Mouse (Mus musculus) heart, postnatal 36 days (tissue): Measurements from ENCODE around the gene Brpf3. TPM values are rescaled to one million over a fixed set of nuclear protein-coding genes. Genes with fewer than 3 reads are reported as not detected.
A peak's percentile ranks its signal among the peaks of the same experiment; 100 is the strongest.

Experiments used
- DNase-seq, 2 experiments: peaks; one replicate each; pipeline ENCODE4 v3.0.0; 2021 to 2022
- intact Hi-C: fragments of 180-260 bp; cut with DNase I; formaldehyde crosslinking; loops from one replicate; pipeline ENCODE4 v1.15.1; 2025
- total RNA-seq, 2 experiments: library from RNA; stranded (reverse); gene quantifications; 2 replicates each; pipeline ENCODE4 v1.2.3; 2021

Gene Brpf3
- total RNA-seq, 2 experiments from 2014 or later, result 15.9 to 17.3 TPM

DNA sequence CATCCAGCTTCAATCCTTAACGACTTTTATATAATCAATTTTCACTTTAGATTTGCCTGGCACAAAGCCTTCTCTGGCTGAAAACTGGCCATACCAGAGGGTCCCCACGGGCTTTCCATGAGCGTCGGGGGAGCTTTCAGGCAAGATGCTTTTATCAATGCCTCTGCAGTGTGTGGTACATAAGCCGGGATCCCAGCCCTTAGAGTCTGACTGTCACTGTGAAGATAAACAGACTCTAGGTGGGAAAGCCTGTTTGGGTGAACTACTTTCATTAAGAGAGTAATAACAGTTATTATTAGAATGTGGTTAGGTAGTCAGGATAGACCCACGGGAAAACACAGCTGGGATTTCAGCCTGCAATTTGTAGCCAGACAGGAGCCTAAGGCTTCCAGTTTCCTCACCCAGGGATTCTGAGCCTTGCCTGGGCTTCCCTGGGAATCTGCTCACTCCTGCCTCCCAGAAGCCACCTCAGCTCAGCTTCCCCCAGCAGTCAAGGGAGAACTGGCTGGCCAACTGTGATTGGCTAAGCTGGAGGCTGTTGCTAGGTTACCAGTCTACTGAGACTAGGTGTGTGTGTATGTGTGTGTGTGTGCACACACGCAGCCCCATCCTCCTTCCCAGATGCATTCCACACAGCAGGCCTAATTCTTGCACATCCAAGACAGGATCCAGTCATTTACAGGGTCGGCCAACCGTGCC lies 68.7 kb downstream of the Brpf3 start:
- no peak for DNase-seq
- intact Hi-C loops, result no loop called here

DNA sequence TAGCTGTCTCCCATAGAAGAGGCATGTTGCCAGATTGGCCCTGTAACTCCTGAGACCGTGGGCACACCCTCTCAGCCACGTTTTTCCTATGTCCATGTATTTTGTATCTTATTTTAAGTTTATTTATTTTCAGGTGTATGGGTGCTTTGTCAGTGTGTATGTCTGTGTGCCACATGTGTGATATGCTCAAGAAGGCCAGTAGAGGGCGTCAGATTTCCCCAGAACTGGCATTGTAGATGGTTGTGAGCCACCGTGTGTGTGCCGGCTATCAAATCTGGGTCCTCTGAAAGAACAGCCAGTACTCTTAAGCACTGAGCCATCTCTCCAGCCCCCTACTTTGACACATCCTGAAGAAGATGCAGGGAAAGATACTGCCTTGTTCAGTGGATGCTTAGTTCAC lies 69.5 kb downstream of the Brpf3 start:
- DNase-seq, result no peak
- intact Hi-C loops, result no loop called here

GRCm38 (mm10) chr17:28871831-28872230 lies 70.9 kb downstream of the Brpf3 start:
- no peak for DNase-seq

GRCm38 (mm10) chr17:28872322-28872721 lies 71.4 kb downstream of the Brpf3 start:
- no peak for DNase-seq
- intact Hi-C loops, result no loop called here

More at GRCm38 (mm10) chr17:28871831-28872230, 70.9 kb downstream of the Brpf3 start:
- intact Hi-C loops, result no loop called here

DNA sequence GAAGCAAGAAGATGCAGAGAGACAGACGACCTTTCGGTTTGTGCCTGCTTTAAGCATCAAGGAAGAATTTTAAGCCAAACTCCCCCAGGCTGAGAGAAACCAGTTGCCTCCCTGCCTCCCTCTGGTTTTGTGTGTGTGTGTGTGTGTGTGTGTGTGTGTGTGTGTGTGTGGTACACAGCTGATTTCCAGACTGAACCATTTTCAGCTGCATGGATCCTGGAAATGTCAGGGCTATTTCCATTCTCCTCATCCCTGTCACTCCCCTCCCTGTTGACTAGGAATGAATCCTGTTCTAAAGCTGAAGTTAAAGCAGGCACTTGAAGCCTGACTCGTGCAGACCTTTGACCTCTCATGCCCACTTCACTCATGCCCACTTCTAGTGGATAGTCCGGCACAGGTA lies 73.3 kb downstream of the Brpf3 start:
- DNase-seq, result no peak
- intact Hi-C loops, result no loop called here

DNA sequence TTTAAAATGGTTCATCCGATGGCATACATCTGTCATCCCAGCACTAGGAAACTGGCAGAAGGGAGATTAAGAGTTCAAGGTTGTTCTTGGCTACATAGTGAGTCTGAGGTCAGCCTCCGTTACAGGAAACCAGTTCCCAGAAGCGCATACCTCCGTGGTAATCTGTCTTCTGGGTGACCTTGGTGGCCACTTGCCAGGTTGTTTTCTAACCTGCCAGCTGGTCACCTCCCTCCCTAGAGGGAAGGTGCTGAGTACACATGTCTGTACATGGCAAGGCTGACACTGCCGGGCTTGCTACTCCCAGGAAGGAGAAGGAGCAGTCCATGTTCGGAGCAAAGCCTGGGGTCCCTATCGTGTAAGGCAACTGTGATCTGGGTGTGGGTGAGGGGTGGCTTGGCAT lies 73.9 kb downstream of the Brpf3 start:
- peak; percentile 45 to 58 for DNase-seq
- intact Hi-C loops, result no loop called here

GRCm38 (mm10) chr17:28875316-28875715 lies 74.4 kb downstream of the Brpf3 start:
- intact Hi-C loops, result no loop called here
- peak; percentile 54 to 56 for DNase-seq

DNA sequence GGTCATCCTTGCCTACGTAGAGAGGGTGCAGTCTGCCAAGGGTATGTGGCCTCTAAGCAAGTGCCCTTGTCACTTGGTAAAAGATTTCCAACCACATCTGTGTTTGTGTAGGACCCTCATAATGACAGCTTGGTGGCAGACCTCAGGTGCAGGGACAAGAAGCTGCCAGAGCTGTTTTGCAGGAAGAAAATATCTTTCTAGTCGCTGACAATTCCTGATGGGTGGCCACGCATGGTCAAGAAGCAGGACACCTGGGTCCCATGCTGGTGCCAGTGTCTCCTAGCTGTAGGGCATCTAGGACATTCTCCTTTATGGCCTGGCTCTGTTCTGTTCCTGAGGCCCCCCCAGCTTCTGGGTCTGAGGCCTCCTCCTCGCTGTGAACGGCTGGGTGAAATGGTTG lies 75.4 kb downstream of the Brpf3 start:
- intact Hi-C loops, result no loop called here
- DNase-seq, result no peak

GRCm38 (mm10) chr17:28876821-28877220 lies 75.9 kb downstream of the Brpf3 start:
- intact Hi-C loops, result no loop called here
- DNase-seq, result peak in 1 of 2 experiments; percentile 15

DNA sequence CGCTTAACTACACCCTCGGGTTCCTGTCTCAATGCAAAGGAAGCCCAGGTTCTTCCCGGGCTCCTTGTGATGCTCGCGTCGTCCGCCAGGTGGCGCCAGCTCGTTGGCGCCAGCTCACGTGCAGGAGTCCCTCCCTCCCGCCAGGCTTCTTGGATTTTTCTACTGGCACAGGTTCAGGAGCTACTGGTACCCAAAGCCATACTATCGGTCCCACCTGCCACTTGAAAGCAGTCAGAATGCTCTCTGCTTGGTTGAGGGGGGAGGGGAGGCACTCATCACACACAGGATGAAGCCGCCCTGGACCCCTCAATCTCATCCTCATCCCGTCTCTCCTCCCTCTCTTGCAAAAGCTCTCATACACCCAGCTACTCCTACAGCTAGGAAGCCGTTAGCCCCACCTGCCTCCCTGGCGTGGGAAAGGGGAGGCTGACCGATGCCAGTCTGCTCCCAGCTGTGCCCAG lies 79.1 kb downstream of the Brpf3 start:
- intact Hi-C loops, result loop anchor here (1.0 kb wide), 1 partner anchor 45 kb away; no protein-coding TSS in a partner anchor
- DNase-seq, result peak; percentile 76 to 81

DNA sequence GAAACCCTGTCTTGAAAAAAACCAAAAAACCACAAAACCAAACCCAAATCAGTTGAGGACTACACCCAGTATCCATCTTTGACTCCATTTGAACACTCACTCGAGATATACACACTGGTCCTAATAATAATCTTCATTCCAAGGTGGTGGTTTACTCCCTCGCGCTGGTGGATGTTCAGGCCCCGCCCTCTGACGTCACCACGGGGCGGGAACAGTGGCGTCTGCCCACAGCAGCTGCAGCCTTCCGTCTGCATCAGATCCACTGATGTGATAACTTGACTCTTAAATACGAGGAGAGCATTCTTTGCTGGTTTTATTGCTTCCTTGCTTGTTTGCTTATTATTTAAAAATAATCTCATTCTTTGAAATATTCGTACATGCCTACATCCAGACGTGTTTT lies 81.4 kb downstream of the Brpf3 start:
- intact Hi-C loops, result no loop called here

DNA sequence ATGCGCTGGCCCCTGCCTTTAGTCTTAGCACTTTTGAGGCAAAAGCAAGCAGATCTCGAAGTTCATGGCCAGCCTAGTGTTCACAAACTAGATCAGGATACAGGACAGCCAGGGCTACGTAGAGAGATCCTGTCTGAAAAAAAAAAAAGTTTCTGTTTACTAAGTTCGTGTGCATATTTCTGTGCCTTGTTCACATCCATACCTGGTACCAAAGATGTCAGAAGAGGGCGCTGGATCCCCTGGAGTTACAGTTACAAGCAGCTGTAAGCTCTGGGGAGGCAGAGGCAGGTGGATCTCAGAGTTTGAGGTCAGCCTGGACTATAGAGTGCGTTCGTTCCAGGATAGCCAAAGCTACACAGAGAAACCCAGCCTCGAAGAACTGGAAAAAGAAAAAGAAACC lies 81.9 kb downstream of the Brpf3 start:
- DNase-seq, result no peak
- intact Hi-C loops, result no loop called here

More for the DNA sequence above, 81.4 kb downstream of the Brpf3 start:
- DNase-seq, result peak; percentile 54 to 72

GRCm38 (mm10) chr17:28883941-28884516 lies 83.1 kb downstream of the Brpf3 start:
- DNase-seq, result no peak
- intact Hi-C loops, result no loop called here

GRCm38 (mm10) chr17:28885231-28885630 lies 84.3 kb downstream of the Brpf3 start:
- no peak for DNase-seq
- intact Hi-C loops, result no loop called here

DNA sequence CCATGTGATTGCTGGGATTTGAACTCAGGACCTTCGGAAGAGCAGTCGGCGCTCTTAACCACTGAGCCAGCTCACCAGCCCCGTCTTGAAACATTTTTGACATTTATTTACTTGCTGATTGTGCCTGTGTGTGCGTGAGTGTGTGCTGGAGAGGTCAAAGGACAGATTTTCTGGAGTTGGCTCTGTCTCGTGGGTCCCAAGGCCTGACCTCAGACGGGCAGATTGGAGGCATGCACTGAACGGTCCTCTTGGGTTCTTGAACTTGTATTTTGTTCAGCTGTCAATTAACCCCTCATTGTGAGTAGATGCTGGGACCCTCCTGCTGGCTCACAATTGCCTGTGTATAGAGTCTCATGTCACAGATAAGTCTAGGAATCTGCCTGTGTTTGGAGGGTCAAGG lies 85.4 kb downstream of the Brpf3 start:
- intact Hi-C loops, result no loop called here
- no peak for DNase-seq

Other genes with a start within 250 kb of the Brpf3 start
- not detected for gene Clps, start 240.3 kb upstream of the Brpf3 start, total RNA-seq
- not detected for gene Lhfpl5, start 225.4 kb upstream of the Brpf3 start, total RNA-seq
- gene Srpk1, start 178.4 kb upstream of the Brpf3 start, total RNA-seq, result 10 to 100 TPM; 32.1 to 35.5 TPM
- under 1 TPM; 0.33 to 0.57 TPM for gene Slc26a8, start 110.9 kb upstream of the Brpf3 start, total RNA-seq
- gene Mapk14, start 109.8 kb upstream of the Brpf3 start, total RNA-seq, result 10 to 100 TPM; 49.6 to 54.5 TPM
- under 1 TPM in 1 of 2 experiments, not detected in 1; 0.62 TPM for gene AC170998.1, start 75.0 kb upstream of the Brpf3 start, total RNA-seq
- gene Mapk13, start 31.8 kb upstream of the Brpf3 start, total RNA-seq, result under 1 TPM in 1 of 2 experiments, not detected in 1; 0.19 TPM
- not detected for gene Pnpla1, start 57.3 kb downstream of the Brpf3 start, total RNA-seq
- not detected for gene 4930539E08Rik, start 114.2 kb downstream of the Brpf3 start, total RNA-seq
- gene Pxt1, start 142.8 kb downstream of the Brpf3 start, total RNA-seq, result under 1 TPM in 1 of 2 experiments, not detected in 1; 0.39 TPM
- 10 to 100 TPM; 53.3 to 55.5 TPM for gene Kctd20, start 150.9 kb downstream of the Brpf3 start, total RNA-seq
- 10 to 100 TPM; 30.2 to 36.2 TPM for gene Stk38, start 206.9 kb downstream of the Brpf3 start, total RNA-seq
- gene Srsf3, start 231.5 kb downstream of the Brpf3 start, total RNA-seq, result 10 to 100 TPM; 54.9 to 60.9 TPM